Mouse (Mus musculus) lung, postnatal 0 days (tissue): ENCODE data around the gene Rbm45.

Experiments used
- CTCF ChIP-seq: IDR thresholded peaks from 2 replicates; pipeline ENCODE4 v1.5.1; 2016; ENCODE audit warnings: antibody characterized with exemption, mild to moderate bottlenecking
- EP300 ChIP-seq: IDR thresholded peaks from 2 replicates; pipeline ENCODE4 v1.6.1; 2016; ENCODE audit warnings: antibody characterized with exemption, mild to moderate bottlenecking, control low read depth

- TF ChIP-seq CTCF (no peak), EP300 (no peak)
Measured at GRCm38 (mm10) chr2:76406937-76407441, 37.2 kb downstream of the Rbm45 start.
